ENCODE assay signal across 8 mouse cellular contexts in genomic region chr10:127195328-127196129, GRCm38 (mm10). TPM values are rescaled to one million over a fixed set of nuclear protein-coding genes. Genes with fewer than 3 reads are reported as not detected.
DNase-seq lines count a peak whose midpoint lies in the region; ATAC-seq lines count a peak whose summit lies in the region.

TSS of gene Dtx3 (minus strand) at chr10:127195728.

- H3K4me2 ChIP-seq in embryonic facial prominence, embryonic 15.5 days (replicated peaks) = peak within 1 kb of the TSS; percentile 91
- peak within 1 kb of the TSS; percentile 97 for H3K4me2 ChIP-seq in heart, embryonic 16.5 days (ENCODE audit: low read depth, low read length)
- H3K4me2 ChIP-seq in lung, embryonic 16.5 days (ENCODE audit: low read depth, low read length) = peak within 1 kb of the TSS; percentile 88
- H3K4me2 ChIP-seq in stomach, embryonic 14.5 days (replicated peaks; ENCODE audit: low read depth, low read length) = peak within 1 kb of the TSS; percentile 91

- peak within 1 kb of the TSS; percentile 92 for H3K4me3 ChIP-seq in embryonic facial prominence, embryonic 15.5 days (replicated peaks)
- peak within 1 kb of the TSS; percentile 96 for H3K4me3 ChIP-seq in heart, embryonic 16.5 days (ENCODE audit: low read length)
- peak within 1 kb of the TSS; percentile 83 for H3K4me3 ChIP-seq in lung, embryonic 16.5 days (ENCODE audit: low read length)
- H3K4me3 ChIP-seq in stomach, embryonic 14.5 days (ENCODE audit: low read depth, low read length) = peak within 1 kb of the TSS; percentile 94

- H3K36me3 ChIP-seq in embryonic facial prominence, embryonic 15.5 days = peaks cover 54% of the 10 kb centered on the region
- H3K36me3 ChIP-seq in heart, embryonic 16.5 days (ENCODE audit: control insufficient read depth, insufficient read depth) = peaks cover 1% of the 10 kb centered on the region
- H3K36me3 ChIP-seq in lung, embryonic 16.5 days (ENCODE audit: control insufficient read depth, insufficient read depth, low read length) = 0 out of 2 replicates have a peak, but pooled peaks cover 6% of the 10 kb centered on the region
- peaks cover 16% of the 10 kb centered on the region for H3K36me3 ChIP-seq in stomach, embryonic 14.5 days (ENCODE audit: control insufficient read depth, insufficient read depth, low read length)

- no peak; the same call in 1 of the 2 replicates for ATAC-seq in cerebellum, adult (ENCODE audit: insufficient number of reproducible peaks, low FRiP score, low TSS enrichment)
- peak; percentile 52 for ATAC-seq in embryonic facial prominence, embryonic 15.5 days (ENCODE audit: insufficient number of reproducible peaks, low FRiP score, low TSS enrichment, low read depth)
- peak; percentile 34 for ATAC-seq in heart, embryonic 16.5 days (replicated peaks; ENCODE audit: extremely low read depth, insufficient read depth, low FRiP score)
- ATAC-seq in lung, embryonic 16.5 days (ENCODE audit: low read depth) = peak; percentile 43
- peak; percentile 43; the same call in 1 of the 2 replicates for ATAC-seq in stomach, embryonic 14.5 days (ENCODE audit: insufficient number of reproducible peaks, insufficient read depth, low FRiP score, low read depth)

- H3K27me3 ChIP-seq in embryonic facial prominence, embryonic 15.5 days = no peaks in the 10 kb centered on the region
- no peaks in the 10 kb centered on the region for H3K27me3 ChIP-seq in heart, embryonic 16.5 days (ENCODE audit: control insufficient read depth, insufficient read depth, low read length)
- no peaks in the 10 kb centered on the region for H3K27me3 ChIP-seq in lung, embryonic 16.5 days (ENCODE audit: control insufficient read depth, insufficient read depth, low read depth, low read length)
- no peaks in the 10 kb centered on the region for H3K27me3 ChIP-seq in stomach, embryonic 14.5 days (ENCODE audit: control insufficient read depth, insufficient read depth, low read length)

- DNase-seq in cerebellum, adult 11-12 months = peak; percentile 70
- peak; percentile 59 to 78 for DNase-seq in adrenal gland, adult (ENCODE audit: inconsistent age in 2 of 2, low spot score in 1 of 2)
- peak; percentile 69 for DNase-seq in kidney, postnatal 14 days

- H3K27ac ChIP-seq in embryonic facial prominence, embryonic 15.5 days (replicated peaks) = peak within 1 kb of the TSS; percentile 95
- H3K27ac ChIP-seq in heart, embryonic 16.5 days (ENCODE audit: low read length) = peak within 1 kb of the TSS; percentile 93
- H3K27ac ChIP-seq in lung, embryonic 16.5 days (ENCODE audit: low read length) = peak within 1 kb of the TSS; percentile 94
- peak within 1 kb of the TSS; percentile 91 for H3K27ac ChIP-seq in stomach, embryonic 14.5 days (ENCODE audit: low read length)

- peak within 1 kb of the TSS; percentile 90 for H3K9ac ChIP-seq in embryonic facial prominence, embryonic 15.5 days
- H3K9ac ChIP-seq in heart, embryonic 16.5 days (ENCODE audit: low read length) = peak within 1 kb of the TSS; percentile 95
- H3K9ac ChIP-seq in lung, embryonic 16.5 days (ENCODE audit: low read length) = peak within 1 kb of the TSS; percentile 89
- peak within 1 kb of the TSS; percentile 90 for H3K9ac ChIP-seq in stomach, embryonic 14.5 days (replicated peaks; ENCODE audit: low read depth, low read length)

- peaks cover 50% of the 10 kb centered on the region for H3K4me1 ChIP-seq in embryonic facial prominence, embryonic 15.5 days
- H3K4me1 ChIP-seq in heart, embryonic 16.5 days (ENCODE audit: control insufficient read depth, insufficient read depth, low read length) = peaks cover 16% of the 10 kb centered on the region
- H3K4me1 ChIP-seq in lung, embryonic 16.5 days (replicated peaks; ENCODE audit: control insufficient read depth, insufficient read depth, low read length) = peaks cover 17% of the 10 kb centered on the region
- peaks cover 22% of the 10 kb centered on the region; the same call in 1 of the 2 replicates for H3K4me1 ChIP-seq in stomach, embryonic 14.5 days (ENCODE audit: control insufficient read depth, insufficient read depth, low read length)

- under 1% methylated on average over 46 of the region's 47 CpGs for WGBS in embryonic facial prominence, embryonic 15.5 days
- under 1% methylated on average over 29 of the region's 47 CpGs for WGBS in heart, embryonic 16.5 days
- WGBS in lung, embryonic 16.5 days = under 1% methylated on average over 31 of the region's 47 CpGs
- WGBS in stomach, embryonic 14.5 days = under 1% methylated on average over 44 of the region's 47 CpGs

- no peaks in the 10 kb centered on the region for H3K9me3 ChIP-seq in embryonic facial prominence, embryonic 15.5 days (replicated peaks)
- H3K9me3 ChIP-seq in heart, embryonic 16.5 days (replicated peaks; ENCODE audit: control insufficient read depth, low read length) = no peaks in the 10 kb centered on the region
- H3K9me3 ChIP-seq in lung, embryonic 16.5 days (ENCODE audit: control insufficient read depth, low read length) = no peaks in the 10 kb centered on the region
- no peaks in the 10 kb centered on the region for H3K9me3 ChIP-seq in stomach, embryonic 14.5 days (ENCODE audit: control insufficient read depth, low read depth, low read length)

RNA-seq across cellular contexts. Expression of gene Dtx3, which starts in this region (rescaled TPM):
- polyA plus RNA-seq in embryonic facial prominence, embryonic 15.5 days (2015; fragmentation: Nextera tagmentation; extraction: Ambion mirVana) = 152 and 179 TPM in 2 replicates
- 69.9 and 72.5 TPM in 2 replicates for polyA plus RNA-seq in heart, embryonic 16.5 days (2015; fragmentation: Nextera tagmentation; extraction: Ambion mirVana)
- 72.9 and 74.8 TPM in 2 replicates for polyA plus RNA-seq in lung, embryonic 16.5 days (2015; fragmentation: Nextera tagmentation; extraction: Ambion mirVana)
- 123 and 125 TPM in 2 replicates for polyA plus RNA-seq in stomach, embryonic 14.5 days (2014; fragmentation: Nextera tagmentation; extraction: Ambion mirVana)
